8 mouse cellular contexts compared by ENCODE assay signal in genomic region chr1:135687771-135688492, GRCm38 (mm10). TPM values are rescaled to one million over a fixed set of nuclear protein-coding genes. Genes with fewer than 3 reads are reported as not detected.
DNase-seq lines count a peak whose midpoint lies in the region; ATAC-seq and TF ChIP-seq lines count a peak whose summit lies in the region.

No protein-coding gene starts in this region.

- peak; percentile 68 for ATAC-seq in cerebellum, adult (ENCODE audit: insufficient number of reproducible peaks, low FRiP score, low TSS enrichment)
- ATAC-seq in megakaryocyte progenitor cell, adult 5-6 weeks (replicated peaks; ENCODE audit: poor library complexity) = peak; percentile 38

- H3K36me3 ChIP-seq in forebrain, embryonic 10.5 days (replicated peaks) = no peaks in the 10 kb centered on the region; the same call in 1 of the 2 replicates
- no peaks in the 10 kb centered on the region for H3K36me3 ChIP-seq in small intestine, adult 2 months (ENCODE audit: control insufficient read depth, insufficient read depth, low read length)

- no peaks in the 10 kb centered on the region for H3K9me3 ChIP-seq in forebrain, embryonic 10.5 days

- peaks cover 60% of the 10 kb centered on the region for H3K4me1 ChIP-seq in forebrain, embryonic 10.5 days
- H3K4me1 ChIP-seq in small intestine, adult 2 months (ENCODE audit: control insufficient read depth, insufficient read depth, insufficient read length, low read length) = peaks cover 12% of the 10 kb centered on the region; the same call in 1 of the 2 replicates

- TF ChIP-seq CTCF in small intestine, adult 2 months (IDR thresholded peaks at IDR 0.05; ENCODE audit: extremely low read depth, insufficient read length, insufficient replicate concordance, low read depth, low read length) = no peak

- peak; percentile 72; the same call in 1 of the 2 replicates for TF ChIP-seq POLR2A in small intestine, adult 2 months (IDR thresholded peaks at IDR 0.05; ENCODE audit: low read depth, low read length)

- intact Hi-C loops in heart, postnatal 10 days (cut with DNase I) = loop anchor here (2.0 kb wide), 1 partner anchor 15 kb away; no protein-coding TSS in a partner anchor

- under 1% methylated on average over 81 of the region's 81 CpGs for WGBS in forebrain, embryonic 10.5 days
- under 1% methylated on average over 78 of the region's 81 CpGs for WGBS in small intestine, adult 2 months

- peak overlapping the region; percentile 85 for H3K4me3 ChIP-seq in forebrain, embryonic 10.5 days
- peak overlapping the region; percentile 70 for H3K4me3 ChIP-seq in small intestine, adult 2 months (ENCODE audit: low read depth, low read length)

- H3K27ac ChIP-seq in forebrain, embryonic 10.5 days = peak overlapping the region; percentile 92
- peak overlapping the region; percentile 44 for H3K27ac ChIP-seq in small intestine, adult 2 months (ENCODE audit: insufficient read depth, low read depth, low read length)

- H3K27me3 ChIP-seq in forebrain, embryonic 10.5 days (ENCODE audit: poor library complexity, severe bottlenecking) = peaks cover 64% of the 10 kb centered on the region
- peaks cover 11% of the 10 kb centered on the region for H3K27me3 ChIP-seq in small intestine, adult 2 months (ENCODE audit: control insufficient read depth, insufficient read depth, low read length)

- no peak for DNase-seq in cerebellum, adult 9-10 months
- peak; percentile 88 for DNase-seq in adrenal gland, postnatal 25 days
- DNase-seq in forebrain, embryonic 10.5 days (ENCODE audit: extremely low spot score, low spot score) = peak; percentile 83
- peak; percentile 87 to 89 for DNase-seq in heart, postnatal 10 days
- peak; percentile 87 to 92 for DNase-seq in kidney, postnatal 36 days

RNA-seq across cellular contexts. Expression of gene Csrp1, which starts 31.9 kb away (rescaled TPM):
- 43.2 and 52.1 TPM in 2 replicates for total RNA-seq in adrenal gland, postnatal 25 days (2021)
- polyA plus RNA-seq in forebrain, embryonic 10.5 days (2016; fragmentation: Nextera tagmentation; extraction: Ambion mirVana) = 41.9 and 42.0 TPM in 2 replicates
- 100 to 1,000 TPM; 107 to 117 TPM for total RNA-seq in heart, postnatal 10 days (2021)
- 103 and 106 TPM in 2 replicates for total RNA-seq in megakaryocyte progenitor cell, adult 5-6 weeks (2015)
- 104 and 113 TPM in 2 replicates for total RNA-seq in megakaryocyte progenitor cell, adult 5-6 weeks (2017)
- 140 and 147 TPM in 2 replicates for polyA plus RNA-seq in small intestine, adult 2 months (2012; rRNA removed)
